Mouse (Mus musculus) E14TG2a.4 (cell line): ENCODE measurements around the gene Med10.

Source experiments
- H3K27me3 ChIP-seq: 2 replicates; pipeline ENCODE4 v1.6.1; 2014; ENCODE audit warnings: low read length, control low read depth; ENCODE audit not compliant: insufficient read depth
- H3K36me3 ChIP-seq: 2 replicates; pipeline ENCODE4 v1.6.1; 2014; ENCODE audit warnings: low read length, control low read depth; ENCODE audit not compliant: insufficient read depth
- H3K4me1 ChIP-seq: replicated peaks from 2 replicates; pipeline ENCODE4 v1.6.1; 2014; ENCODE audit warnings: low read depth, low read length, control low read depth
- H3K4me3 ChIP-seq: replicated peaks from 2 replicates; pipeline ENCODE4 v1.5.1; 2014; ENCODE audit warnings: mild to moderate bottlenecking, low read length
- H3K9me3 ChIP-seq: 2 replicates; pipeline ENCODE4 v1.6.1; 2014; ENCODE audit warnings: low read length, control low read depth
- CTCF ChIP-seq: conservative IDR thresholded peaks from 2 replicates; pipeline ENCODE4 v1.5.1; 2014; ENCODE audit warnings: low read length
- NANOG ChIP-seq: IDR thresholded peaks from 2 replicates; pipeline ENCODE4 v1.6.1; 2014; ENCODE audit warnings: borderline replicate concordance, low read length, mixed read lengths
- POU5F1 ChIP-seq: IDR thresholded peaks from 2 replicates; pipeline ENCODE4 v1.6.1; 2014; ENCODE audit warnings: low read length, borderline replicate concordance

Med10 gene

GRCm38 (mm10) chr13:69788704-69789103 is 13.5 kb upstream of the Med10 start:
- Histone ChIP-seq H3K4me3 (no peak overlapping the region), H3K36me3 (no peaks in the 10 kb centered on the region), H3K4me1 (no peaks in the 10 kb centered on the region), H3K9me3 (no peaks in the 10 kb centered on the region), H3K27me3 (no peaks in the 10 kb centered on the region)
- TF ChIP-seq NANOG (no peak), CTCF (no peak), POU5F1 (no peak)

- no peaks in the 10 kb centered on the region for H3K36me3 ChIP-seq
Measured at GRCm38 (mm10) chr13:69791814-69792213, 10.4 kb upstream of the Med10 start.

GRCm38 (mm10) chr13:69792541-69793009 is 9.6 kb upstream of the Med10 start:
- Histone ChIP-seq H3K9me3 (no peaks in the 10 kb centered on the region), H3K36me3 (no peaks in the 10 kb centered on the region), H3K4me3 (no peak overlapping the region), H3K4me1 (0 out of 2 replicates have a peak, but pooled peaks cover 7% of the 10 kb centered on the region), H3K27me3 (no peaks in the 10 kb centered on the region)
- TF ChIP-seq CTCF (no peak), POU5F1 (no peak), NANOG (no peak)

More at GRCm38 (mm10) chr13:69791814-69792213, 10.4 kb upstream of the Med10 start:
- no peaks in the 10 kb centered on the region for H3K9me3 ChIP-seq
- 0 out of 2 replicates have a peak, but pooled peaks cover 7% of the 10 kb centered on the region for H3K4me1 ChIP-seq
- TF ChIP-seq NANOG (no peak), CTCF (no peak), POU5F1 (no peak)
- no peaks in the 10 kb centered on the region for H3K27me3 ChIP-seq
- no peak overlapping the region for H3K4me3 ChIP-seq

GRCm38 (mm10) chr13:69794808-69795207 is 7.4 kb upstream of the Med10 start:
- Histone ChIP-seq H3K4me3 (no peak overlapping the region), H3K36me3 (no peaks in the 10 kb centered on the region)
- no peak for TF ChIP-seq NANOG
- TF ChIP-seq POU5F1: no peak
- TF ChIP-seq CTCF: no peak

GRCm38 (mm10) chr13:69809681-69810611 is 7.8 kb downstream of the Med10 start:
- H3K36me3 ChIP-seq: peaks cover 36% of the 10 kb centered on the region
- peak overlapping the region; percentile 97 for H3K4me3 ChIP-seq
- TF ChIP-seq NANOG (no peak), POU5F1 (no peak), CTCF (no peak)
- H3K4me1 ChIP-seq: peaks cover 19% of the 10 kb centered on the region
- no peaks in the 10 kb centered on the region for H3K27me3 ChIP-seq
- no peaks in the 10 kb centered on the region for H3K9me3 ChIP-seq

More at GRCm38 (mm10) chr13:69794808-69795207, 7.4 kb upstream of the Med10 start:
- Histone ChIP-seq H3K4me1 (0 out of 2 replicates have a peak, but pooled peaks cover 7% of the 10 kb centered on the region), H3K27me3 (no peaks in the 10 kb centered on the region), H3K9me3 (no peaks in the 10 kb centered on the region)

- Histone ChIP-seq H3K27me3 (no peaks in the 10 kb centered on the region), H3K4me1 (peaks cover 19% of the 10 kb centered on the region), H3K36me3 (peaks cover 47% of the 10 kb centered on the region), H3K4me3 (peak overlapping the region; percentile 97), H3K9me3 (no peaks in the 10 kb centered on the region)
- TF ChIP-seq POU5F1 (no peak), CTCF (no peak), NANOG (no peak)
Measured at GRCm38 (mm10) chr13:69810936-69811680, 8.9 kb downstream of the Med10 start.

GRCm38 (mm10) chr13:69813870-69814269 is 11.7 kb downstream of the Med10 start:
- Histone ChIP-seq H3K4me3 (no peak overlapping the region), H3K4me1 (peaks cover 19% of the 10 kb centered on the region), H3K27me3 (no peaks in the 10 kb centered on the region), H3K9me3 (no peaks in the 10 kb centered on the region), H3K36me3 (peaks cover 60% of the 10 kb centered on the region)
- TF ChIP-seq CTCF (no peak), POU5F1 (no peak), NANOG (no peak)

- TF ChIP-seq CTCF (no peak), POU5F1 (no peak), NANOG (no peak)
- Histone ChIP-seq H3K9me3 (no peaks in the 10 kb centered on the region), H3K27me3 (no peaks in the 10 kb centered on the region), H3K36me3 (peaks cover 40% of the 10 kb centered on the region), H3K4me1 (no peaks in the 10 kb centered on the region), H3K4me3 (no peak overlapping the region)
Measured at GRCm38 (mm10) chr13:69818306-69818705, 16.1 kb downstream of the Med10 start.
